Mouse (Mus musculus): ENCODE measurements around the gene Gpd2.
A peak's percentile ranks its signal among the peaks of the same experiment; 100 is the strongest.

Gpd2 gene

GRCm38 (mm10) chr2:57304212-57304611 lies 66.8 kb downstream of the Gpd2 start:
- no peak for DNase-seq

GRCm38 (mm10) chr2:57312268-57312797 lies 74.9 kb downstream of the Gpd2 start:
- DNase-seq, result no peak

GRCm38 (mm10) chr2:57316055-57316454 lies 78.6 kb downstream of the Gpd2 start:
- peak; percentile 49 for DNase-seq

- no peak for DNase-seq
Observed at GRCm38 (mm10) chr2:57318336-57318735, 80.9 kb downstream of the Gpd2 start.

- DNase-seq, result no peak
Observed at GRCm38 (mm10) chr2:57326091-57326490, 88.7 kb downstream of the Gpd2 start.

- DNase-seq, result no peak
Observed at GRCm38 (mm10) chr2:57329327-57329726, 91.9 kb downstream of the Gpd2 start.

- no peak for DNase-seq
Observed at GRCm38 (mm10) chr2:57330812-57331211, 93.4 kb downstream of the Gpd2 start.

GRCm38 (mm10) chr2:57331266-57331665 lies 93.8 kb downstream of the Gpd2 start:
- DNase-seq, result no peak

- no peak for DNase-seq
Observed at GRCm38 (mm10) chr2:57333481-57333880, 96.0 kb downstream of the Gpd2 start.

GRCm38 (mm10) chr2:57335397-57335796 lies 98.0 kb downstream of the Gpd2 start:
- DNase-seq, result no peak

GRCm38 (mm10) chr2:57338779-57339178 lies 101.3 kb downstream of the Gpd2 start:
- DNase-seq, result no peak

GRCm38 (mm10) chr2:57342910-57343309 lies 105.5 kb downstream of the Gpd2 start:
- DNase-seq, result no peak

- no peak for DNase-seq
Observed at GRCm38 (mm10) chr2:57350615-57351014, 113.2 kb downstream of the Gpd2 start.

- no peak for DNase-seq
Observed at GRCm38 (mm10) chr2:57353722-57354432, 116.4 kb downstream of the Gpd2 start.

GRCm38 (mm10) chr2:57354848-57355247 lies 117.4 kb downstream of the Gpd2 start:
- no peak for DNase-seq

- DNase-seq, result peak; percentile 17
Observed at GRCm38 (mm10) chr2:57356222-57356822, 118.9 kb downstream of the Gpd2 start.

GRCm38 (mm10) chr2:57362503-57362902 lies 125.1 kb downstream of the Gpd2 start:
- peak; percentile 10 for DNase-seq

GRCm38 (mm10) chr2:57374647-57375046 lies 137.2 kb downstream of the Gpd2 start:
- DNase-seq, result no peak

- DNase-seq, result no peak
Observed at GRCm38 (mm10) chr2:57375138-57375837, 137.9 kb downstream of the Gpd2 start.

GRCm38 (mm10) chr2:57378147-57378889 lies 140.9 kb downstream of the Gpd2 start:
- DNase-seq, result no peak

GRCm38 (mm10) chr2:57384625-57385024 lies 147.2 kb downstream of the Gpd2 start:
- no peak for DNase-seq

- DNase-seq, result no peak
Observed at GRCm38 (mm10) chr2:57387816-57388215, 150.4 kb downstream of the Gpd2 start.

- DNase-seq, result no peak
Observed at GRCm38 (mm10) chr2:57395071-57395470, 157.6 kb downstream of the Gpd2 start.
